Mouse (Mus musculus): ENCODE measurements around the gene Gbp5. TPM values are rescaled to one million over a fixed set of nuclear protein-coding genes. Genes with fewer than 3 reads are reported as not detected.
"Not testable (repeated sequence)": the region's sequence is repeated elsewhere in the genome, so short reads cannot be mapped to it uniquely, and the experiment has no call there.

Gbp5 gene
- polyA plus RNA-seq, 1 experiment from 2014 or later = 0.08 TPM

DNA sequence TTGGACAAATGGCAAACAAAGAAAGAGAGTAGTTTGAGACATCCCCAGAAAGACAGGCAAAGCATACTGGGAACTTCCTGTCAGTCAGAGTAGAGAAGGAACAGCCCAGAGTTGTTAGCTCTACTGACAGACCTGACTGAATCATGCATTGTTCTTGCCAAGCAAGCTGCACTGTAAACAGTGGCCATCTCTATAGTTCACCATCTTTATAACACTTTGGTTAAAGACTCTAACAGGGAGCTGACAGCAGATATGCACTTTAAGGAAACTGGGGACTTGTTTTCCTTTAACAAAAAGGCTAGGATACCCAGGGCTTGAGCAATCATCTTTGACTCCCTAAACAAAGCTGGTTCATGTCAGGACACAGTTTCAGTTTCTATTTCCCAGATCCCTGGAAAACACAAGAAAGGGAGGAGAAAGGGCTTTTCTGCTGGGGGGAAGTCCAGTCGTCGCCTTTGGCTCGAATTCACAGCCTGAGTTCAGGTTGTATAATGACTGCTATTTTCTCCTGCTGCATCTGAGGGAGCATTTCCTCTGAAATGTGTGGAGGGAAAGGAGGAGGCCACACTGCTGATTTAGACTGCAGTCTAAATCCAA is 66.0 kb downstream of the Gbp5 start, which contains the start of gene Gbp3:
Gbp3 (plus strand) TSS at position 395 of the 597 bp plus-strand sequence.
- Histone ChIP-seq H3K9ac (ENCODE audit: low read length) (no peak within 1 kb of the TSS), H3K27me3 (ENCODE audit: control insufficient read depth, insufficient read depth, low read length) (no peaks in the 10 kb centered on the region), H3K36me3 (ENCODE audit: control insufficient read depth, insufficient read depth, low read length) (no peaks in the 10 kb centered on the region), H3K9me3 (ENCODE audit: control insufficient read depth, low read length) (no peaks in the 10 kb centered on the region), H3K4me1 (ENCODE audit: control insufficient read depth, insufficient read depth, low read length) (no peaks in the 10 kb centered on the region), H3K27ac (ENCODE audit: low read depth, low read length) (no peak within 1 kb of the TSS), H3K4me2 (ENCODE audit: low read depth) (peak within 1 kb of the TSS; percentile 33), H3K4me3 (ENCODE audit: low read depth, low read length) (peak within 1 kb of the TSS; percentile 15; the same call in 1 of the 2 replicates)
- DNase-seq (ENCODE audit: low spot score) (no peak), ATAC-seq (ENCODE audit: insufficient read depth, low FRiP score, low TSS enrichment) (no peak)
- 40% methylated on average over 3 of the region's 3 CpGs for WGBS

DNA sequence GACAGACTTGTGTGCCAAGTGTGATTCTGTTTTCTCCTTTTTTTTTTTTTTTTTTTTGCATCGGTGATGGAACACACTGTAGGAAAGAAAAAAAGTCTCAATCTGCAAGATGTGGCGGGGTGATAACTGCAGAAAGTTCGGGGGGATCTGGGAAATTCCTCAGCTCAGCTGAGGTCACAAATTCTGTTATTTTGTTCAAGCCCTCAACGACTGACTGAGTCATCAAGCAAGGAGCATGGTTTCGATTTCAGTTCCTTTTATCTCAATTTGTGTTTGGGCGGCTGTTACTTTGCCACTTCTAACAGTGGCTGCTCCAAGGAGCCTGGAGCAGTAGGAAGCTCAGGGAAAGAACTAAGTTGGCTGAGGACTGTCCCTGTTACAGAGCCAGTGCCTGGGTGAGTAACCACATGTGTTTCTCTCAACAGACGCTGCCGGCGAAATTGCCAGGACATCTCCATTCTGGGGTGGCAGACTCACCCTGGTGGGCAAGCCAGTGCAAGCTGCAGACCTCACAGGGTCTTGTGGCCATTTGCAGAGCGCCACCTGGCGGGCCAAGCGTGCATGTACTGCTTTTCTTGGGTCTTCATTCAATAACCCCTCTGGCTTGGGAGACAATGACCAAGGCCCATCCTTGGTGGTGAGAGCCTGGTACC is 66.6 kb downstream of the Gbp5 start:
- Histone ChIP-seq H3K4me1 (ENCODE audit: control insufficient read depth, insufficient read depth, low read length) (no peaks in the 10 kb centered on the region), H3K27ac (ENCODE audit: low read depth, low read length) (no peak overlapping the region), H3K4me2 (ENCODE audit: low read depth) (peak overlapping the region; percentile 33), H3K9ac (ENCODE audit: low read length) (no peak overlapping the region), H3K4me3 (ENCODE audit: low read depth, low read length) (peak overlapping the region; percentile 15; the same call in 1 of the 2 replicates), H3K27me3 (ENCODE audit: control insufficient read depth, insufficient read depth, low read length) (no peaks in the 10 kb centered on the region), H3K36me3 (ENCODE audit: control insufficient read depth, insufficient read depth, low read length) (no peaks in the 10 kb centered on the region), H3K9me3 (ENCODE audit: control insufficient read depth, low read length) (no peaks in the 10 kb centered on the region)
- ATAC-seq (ENCODE audit: insufficient read depth, low FRiP score, low TSS enrichment) = peak; percentile 91
- 20% methylated on average over 12 of the region's 12 CpGs for WGBS
- DNase-seq (ENCODE audit: low spot score) = peak; percentile 92

DNA sequence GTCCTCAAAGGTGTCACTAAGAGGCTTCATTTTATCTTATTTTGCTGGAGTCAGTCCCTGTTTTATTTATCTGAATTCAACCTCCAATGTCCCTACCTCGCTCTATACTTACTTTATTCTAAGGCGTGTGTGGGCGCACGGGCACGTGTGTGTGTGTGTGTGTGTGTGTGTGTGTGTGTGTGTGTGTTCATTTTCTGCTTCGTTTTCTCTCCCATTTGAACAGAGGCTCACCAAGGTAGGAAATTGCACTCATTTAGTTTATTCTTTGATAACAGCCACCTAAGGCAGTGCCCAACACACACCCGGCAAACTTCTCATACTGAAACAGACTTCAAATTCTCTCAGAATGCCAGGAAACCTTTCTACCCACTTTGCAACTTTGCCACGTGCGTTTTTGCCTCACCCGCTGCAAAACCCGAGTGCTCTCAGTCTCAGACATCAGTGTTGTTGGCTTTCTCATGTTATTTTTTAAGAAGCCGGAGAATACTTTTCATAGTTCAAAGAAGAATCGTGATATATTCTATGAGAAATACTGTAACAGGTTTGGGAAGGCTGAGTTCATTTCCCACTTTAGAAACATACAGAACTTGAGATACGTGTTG is 67.4 kb downstream of the Gbp5 start:
- no peak overlapping the region for H3K9ac ChIP-seq (ENCODE audit: low read length)
- no peaks in the 10 kb centered on the region for H3K9me3 ChIP-seq (ENCODE audit: control insufficient read depth, low read length)
- H3K4me1 ChIP-seq (ENCODE audit: control insufficient read depth, insufficient read depth, low read length) = no peaks in the 10 kb centered on the region
- ATAC-seq (ENCODE audit: insufficient read depth, low FRiP score, low TSS enrichment) = no peak
- no peak for DNase-seq (ENCODE audit: low spot score)
- 91% methylated on average over 14 of the region's 14 CpGs for WGBS
- H3K27ac ChIP-seq (ENCODE audit: low read depth, low read length) = no peak overlapping the region
- no peak overlapping the region for H3K4me3 ChIP-seq (ENCODE audit: low read depth, low read length)
- H3K27me3 ChIP-seq (ENCODE audit: control insufficient read depth, insufficient read depth, low read length) = no peaks in the 10 kb centered on the region
- no peak overlapping the region for H3K4me2 ChIP-seq (ENCODE audit: low read depth)
- no peaks in the 10 kb centered on the region for H3K36me3 ChIP-seq (ENCODE audit: control insufficient read depth, insufficient read depth, low read length)

DNA sequence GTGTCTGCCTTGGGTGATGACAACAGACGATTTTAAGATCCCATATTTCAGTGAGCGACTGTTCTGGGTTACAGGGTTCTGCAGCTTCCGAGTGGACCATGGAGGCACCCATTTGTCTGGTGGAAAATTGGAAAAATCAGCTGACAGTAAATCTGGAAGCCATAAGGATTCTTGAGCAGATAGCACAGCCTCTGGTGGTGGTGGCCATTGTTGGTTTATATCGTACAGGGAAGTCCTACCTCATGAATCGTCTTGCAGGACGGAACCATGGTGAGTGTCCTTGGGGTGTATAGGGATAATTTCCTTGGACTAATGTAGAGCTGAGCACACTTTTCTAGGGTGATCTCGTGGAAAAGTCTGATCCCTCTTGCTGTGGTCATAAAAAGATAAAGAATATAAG is 67.9 kb downstream of the Gbp5 start:
- H3K4me2 ChIP-seq (ENCODE audit: low read depth) = no peak overlapping the region
- no peak overlapping the region for H3K9ac ChIP-seq (ENCODE audit: low read length)
- ATAC-seq (ENCODE audit: insufficient read depth, low FRiP score, low TSS enrichment) = no peak
- 85% methylated on average over 7 of the region's 7 CpGs for WGBS
- no peak overlapping the region for H3K27ac ChIP-seq (ENCODE audit: low read depth, low read length)
- DNase-seq (ENCODE audit: low spot score) = no peak
- H3K27me3 ChIP-seq (ENCODE audit: control insufficient read depth, insufficient read depth, low read length) = no peaks in the 10 kb centered on the region
- no peak overlapping the region for H3K4me3 ChIP-seq (ENCODE audit: low read depth, low read length)
- no peaks in the 10 kb centered on the region for H3K4me1 ChIP-seq (ENCODE audit: control insufficient read depth, insufficient read depth, low read length)
- no peaks in the 10 kb centered on the region for H3K9me3 ChIP-seq (ENCODE audit: control insufficient read depth, low read length)
- H3K36me3 ChIP-seq (ENCODE audit: control insufficient read depth, insufficient read depth, low read length) = no peaks in the 10 kb centered on the region

DNA sequence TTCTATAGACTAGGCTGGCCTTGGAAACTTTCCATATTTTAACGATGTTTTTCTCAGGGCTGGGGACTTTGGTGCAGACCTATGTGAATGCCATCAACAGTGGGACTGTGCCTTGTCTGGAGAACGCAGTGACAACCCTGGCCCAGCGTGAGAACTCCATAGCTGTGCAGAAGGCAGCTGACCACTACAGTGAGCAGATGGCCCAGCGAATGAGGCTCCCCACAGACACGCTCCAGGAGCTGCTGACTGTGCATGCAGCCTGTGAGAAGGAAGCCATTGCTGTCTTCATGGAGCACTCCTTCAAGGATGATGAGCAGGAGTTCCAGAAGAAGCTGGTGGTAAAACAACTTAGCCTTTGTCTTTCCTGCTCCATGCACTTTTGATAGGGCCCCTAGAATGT is 73.7 kb downstream of the Gbp5 start:
- not testable (repeated sequence) for H3K27ac ChIP-seq (ENCODE audit: low read depth, low read length); H3K4me2 ChIP-seq (ENCODE audit: low read depth); H3K4me3 ChIP-seq (ENCODE audit: low read depth, low read length); ATAC-seq (ENCODE audit: insufficient read depth, low FRiP score, low TSS enrichment); DNase-seq (ENCODE audit: low spot score); H3K36me3 ChIP-seq (ENCODE audit: control insufficient read depth, insufficient read depth, low read length); H3K9ac ChIP-seq (ENCODE audit: low read length); H3K9me3 ChIP-seq (ENCODE audit: control insufficient read depth, low read length); H3K27me3 ChIP-seq (ENCODE audit: control insufficient read depth, insufficient read depth, low read length); H3K4me1 ChIP-seq (ENCODE audit: control insufficient read depth, insufficient read depth, low read length)
- 70% methylated on average over 5 of the region's 5 CpGs for WGBS

DNA sequence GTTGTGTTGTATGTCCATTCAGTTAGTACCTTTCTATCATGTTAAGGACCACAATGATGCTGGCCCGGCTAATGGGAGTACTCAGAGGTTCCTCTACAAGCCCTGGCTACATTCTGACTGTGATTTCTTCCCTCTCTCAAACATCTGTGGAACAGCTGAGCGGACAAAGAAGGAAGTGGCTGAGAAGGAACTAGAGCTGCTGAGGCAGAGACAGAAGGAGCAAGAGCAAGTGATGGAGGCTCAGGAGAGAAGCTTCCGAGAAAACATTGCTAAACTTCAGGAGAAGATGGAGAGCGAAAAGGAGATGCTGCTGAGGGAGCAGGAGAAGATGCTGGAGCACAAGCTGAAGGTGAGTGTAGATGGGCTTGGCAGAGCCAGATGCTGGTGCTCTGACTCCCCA is 77.0 kb downstream of the Gbp5 start:
- no peak for ATAC-seq (ENCODE audit: insufficient read depth, low FRiP score, low TSS enrichment)
- Histone ChIP-seq H3K9ac (ENCODE audit: low read length) (no peak overlapping the region), H3K36me3 (ENCODE audit: control insufficient read depth, insufficient read depth, low read length) (no peaks in the 10 kb centered on the region)

More for the DNA sequence above, 77.0 kb downstream of the Gbp5 start:
- H3K27ac ChIP-seq (ENCODE audit: low read depth, low read length) = no peak overlapping the region
- H3K9me3 ChIP-seq (ENCODE audit: control insufficient read depth, low read length) = no peaks in the 10 kb centered on the region
- H3K4me1 ChIP-seq (ENCODE audit: control insufficient read depth, insufficient read depth, low read length) = no peaks in the 10 kb centered on the region
- WGBS = 88% methylated on average over 4 of the region's 4 CpGs
- no peak overlapping the region for H3K4me2 ChIP-seq (ENCODE audit: low read depth)
- H3K27me3 ChIP-seq (ENCODE audit: control insufficient read depth, insufficient read depth, low read length) = no peaks in the 10 kb centered on the region
- no peak for DNase-seq (ENCODE audit: low spot score)
- no peak overlapping the region for H3K4me3 ChIP-seq (ENCODE audit: low read depth, low read length)

Other genes with a start within 250 kb of the Gbp5 start
- gene Pdlim5, start 98.3 kb upstream of the Gbp5 start, polyA plus RNA-seq (2014; fragmentation: Nextera tagmentation; extraction: Ambion mirVana) = 20.8 and 25.2 TPM in 2 replicates
- 0.64 and 1.1 TPM in 2 replicates for gene Gbp7, start 36.4 kb downstream of the Gbp5 start, polyA plus RNA-seq (2014; fragmentation: Nextera tagmentation; extraction: Ambion mirVana)
- gene Gbp3, start 66.0 kb downstream of the Gbp5 start, polyA plus RNA-seq (2014; fragmentation: Nextera tagmentation; extraction: Ambion mirVana) = 0.39 and 0.46 TPM in 2 replicates
- gene Gbp2b, start 100.9 kb downstream of the Gbp5 start, polyA plus RNA-seq (2014; fragmentation: Nextera tagmentation; extraction: Ambion mirVana) = not detected in 2 replicates
- gene Gbp2, start 126.6 kb downstream of the Gbp5 start, polyA plus RNA-seq (2014; fragmentation: Nextera tagmentation; extraction: Ambion mirVana) = 0.09 and 0.21 TPM in 2 replicates
- 14.4 and 16.7 TPM in 2 replicates for gene Kyat3, start 207.1 kb downstream of the Gbp5 start, polyA plus RNA-seq (2014; fragmentation: Nextera tagmentation; extraction: Ambion mirVana)

Measured in neural tube, embryonic 11.5 days (tissue).